17 mouse cellular contexts compared by ENCODE assay signal in the genomic region with DNA sequence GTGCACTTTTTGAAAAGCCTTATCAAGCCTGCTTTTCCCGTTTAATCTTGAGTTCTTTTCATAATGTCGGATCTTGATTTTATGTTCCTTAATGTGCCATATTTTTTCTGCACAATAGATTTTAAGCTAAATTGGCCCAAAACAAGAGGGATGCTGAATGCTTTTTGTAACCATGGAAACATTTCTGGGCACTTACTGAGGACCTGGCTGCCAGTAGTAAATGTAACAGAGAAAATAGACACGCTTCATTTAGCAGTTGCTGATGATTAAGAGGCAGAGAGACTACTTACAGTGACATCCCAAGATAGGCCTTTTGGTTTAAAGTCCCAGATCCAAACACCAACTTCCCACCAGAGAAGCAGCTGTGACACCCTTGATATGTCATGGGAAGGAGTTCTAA.
DNase-seq lines count a peak whose midpoint lies in the region; ATAC-seq and TF ChIP-seq lines count a peak whose summit lies in the region.
"Had no signal": no experiment of that assay in that cellular context is flagged by ENCODE, and none has a peak within 500 bp of the region (broad histone marks: within the 10 kb centered on the region; RNA-seq: fewer than 3 reads in every experiment).

No protein-coding gene starts in this region.

- H3K4me3 ChIP-seq in hindbrain, embryonic 14.5 days (replicated peaks; ENCODE audit: low read length) = no peak overlapping the region
- no peak overlapping the region for H3K4me3 ChIP-seq in hindbrain, embryonic 11.5 days (ENCODE audit: low read depth, low read length)
- no peak overlapping the region for H3K4me3 ChIP-seq in embryonic fibroblast, embryonic 13.5 days (ENCODE audit: insufficient read depth, low read length)
- H3K4me3 ChIP-seq: heart, adult 2 months had no signal

- DNase-seq in cerebellum, postnatal 10 days = peak; percentile 29
- no peak for DNase-seq in cerebellum, adult 8-10 months
- DNase-seq in hindbrain, embryonic 14.5 days (ENCODE audit: low spot score) = peak; percentile 59
- no peak for DNase-seq in hindbrain, embryonic 11.5 days (ENCODE audit: low spot score)
- DNase-seq in left cerebral cortex, postnatal 14 days (ENCODE audit: low spot score in 2 of 2) = peak; percentile 15 to 39
- no peak for DNase-seq in left cerebral cortex, adult 11 months (ENCODE audit: low spot score)
- DNase-seq: cerebellum, adult 11 months; gastrocnemius, postnatal 14 days; heart, adult 2 months; kidney, adult 2 months; kidney, postnatal 14 days; lung, adult 18-20 months; thymus, adult 2 months had no signal

- peaks cover 7% of the 10 kb centered on the region for H3K4me1 ChIP-seq in hindbrain, embryonic 14.5 days (replicated peaks; ENCODE audit: control insufficient read depth, insufficient read depth, low read length)
- H3K4me1 ChIP-seq in hindbrain, embryonic 11.5 days (replicated peaks; ENCODE audit: control insufficient read depth, insufficient read depth, low read length) = no peaks in the 10 kb centered on the region
- H3K4me1 ChIP-seq in embryonic fibroblast, embryonic 13.5 days (ENCODE audit: control insufficient read depth, insufficient read depth, low read length) = peaks cover 6% of the 10 kb centered on the region

- intact Hi-C loops in left cerebral cortex, postnatal 14 days (cut with DNase I) = loop anchor here (10.0 kb wide), 1 partner anchor 111 kb away; no protein-coding TSS in a partner anchor

- 23% methylated on average over 3 of the region's 3 CpGs for WGBS in hindbrain, embryonic 14.5 days
- WGBS in hindbrain, embryonic 11.5 days = 45% methylated on average over 3 of the region's 3 CpGs

- no peaks in the 10 kb centered on the region for H3K27me3 ChIP-seq in hindbrain, embryonic 14.5 days (ENCODE audit: control insufficient read depth, insufficient read depth, low read length)
- H3K27me3 ChIP-seq in hindbrain, embryonic 11.5 days (ENCODE audit: control insufficient read depth, insufficient read depth, low read length) = no peaks in the 10 kb centered on the region

- no peak for ATAC-seq in hindbrain, embryonic 14.5 days (ENCODE audit: low FRiP score)
- ATAC-seq in hindbrain, embryonic 11.5 days (ENCODE audit: low FRiP score) = no peak
- no peak for ATAC-seq in megakaryocyte-erythroid progenitor cell, adult 5-6 weeks (replicated peaks; ENCODE audit: low FRiP score, low TSS enrichment, poor library complexity, severe bottlenecking)
- ATAC-seq: CD4-positive, CD25-positive, alpha-beta regulatory T cell, adult 4 months had no signal

- TF ChIP-seq POLR2A in embryonic fibroblast, embryonic 13.5 days (IDR thresholded peaks at IDR 0.05; ENCODE audit: low read depth, low read length) = no peak

- H3K9me3 ChIP-seq in hindbrain, embryonic 14.5 days (ENCODE audit: control insufficient read depth, low read length) = no peaks in the 10 kb centered on the region
- H3K9me3 ChIP-seq in hindbrain, embryonic 11.5 days (ENCODE audit: control insufficient read depth, low read length) = no peaks in the 10 kb centered on the region
- H3K9me3 ChIP-seq: G1E had no signal

- H3K9ac ChIP-seq in hindbrain, embryonic 14.5 days = no peak overlapping the region
- H3K9ac ChIP-seq in hindbrain, embryonic 11.5 days (ENCODE audit: low read depth, low read length) = no peak overlapping the region

- H3K36me3 ChIP-seq in hindbrain, embryonic 14.5 days (replicated peaks; ENCODE audit: control insufficient read depth, insufficient read depth) = no peaks in the 10 kb centered on the region
- H3K36me3 ChIP-seq in hindbrain, embryonic 11.5 days (ENCODE audit: control insufficient read depth, insufficient read depth, low read length) = no peaks in the 10 kb centered on the region
- H3K36me3 ChIP-seq: G1E had no signal

- no peak for TF ChIP-seq CTCF in embryonic fibroblast, embryonic 13.5 days (IDR thresholded peaks at IDR 0.05; ENCODE audit: borderline replicate concordance, insufficient read depth, low read length)

- H3K4me2 ChIP-seq in hindbrain, embryonic 14.5 days (replicated peaks) = no peak overlapping the region
- no peak overlapping the region for H3K4me2 ChIP-seq in hindbrain, embryonic 11.5 days (replicated peaks; ENCODE audit: low read depth, low read length)

- H3K27ac ChIP-seq in hindbrain, embryonic 14.5 days = peak overlapping the region; percentile 65; the same call in 1 of the 2 replicates
- no peak overlapping the region for H3K27ac ChIP-seq in hindbrain, embryonic 11.5 days (ENCODE audit: low read depth, low read length)
- H3K27ac ChIP-seq in embryonic fibroblast, embryonic 13.5 days (ENCODE audit: insufficient read depth, low read length) = peak overlapping the region; percentile 93
- H3K27ac ChIP-seq: heart, adult 2 months had no signal

Comparison
In these comparisons a context has a peak if more than half of its experiments do, and no peak if none do; other contexts are left out.
1. DNase-seq: peak in cerebellum, postnatal 10 days (2 of 2), hindbrain, embryonic 14.5 days (single experiment) and left cerebral cortex, postnatal 14 days (2 of 2); none in cerebellum, adult 8-10 months (single experiment), hindbrain, embryonic 11.5 days (single experiment) and left cerebral cortex, adult 11 months (single experiment).